Mouse (Mus musculus): ENCODE data around the gene Prr14l. TPM values are rescaled to one million over a fixed set of nuclear protein-coding genes. Genes with fewer than 3 reads are reported as not detected.
"Not testable (repeated sequence)": the region's sequence is repeated elsewhere in the genome, so short reads cannot be mapped to it uniquely, and the experiment has no call there.

Gene Prr14l
- polyA plus RNA-seq, 2 experiments: 13.9 to 14.9 TPM

- Histone ChIP-seq H3K27ac (replicated peaks; ENCODE audit: low read depth, low read length) (peak overlapping the region; percentile 40), H3K4me3 (replicated peaks; ENCODE audit: low read length) (peak overlapping the region; percentile 28), H3K36me3 (ENCODE audit: control insufficient read depth, insufficient read depth, low read length) (no peaks in the 10 kb centered on the region), H3K27me3 (ENCODE audit: control insufficient read depth, insufficient read depth, low read length) (no peaks in the 10 kb centered on the region), H3K9ac (ENCODE audit: low read depth, low read length, severe bottlenecking) (peak overlapping the region; percentile 38; the same call in 1 of the 2 replicates), H3K4me2 (replicated peaks; ENCODE audit: low read depth, low read length, severe bottlenecking) (peak overlapping the region; percentile 41), H3K9me3 (ENCODE audit: control insufficient read depth, low read length) (no peaks in the 10 kb centered on the region), H3K4me1 (ENCODE audit: control insufficient read depth, insufficient read depth, low read length) (peaks cover 9% of the 10 kb centered on the region; the same call in 1 of the 2 replicates)
- ATAC-seq (ENCODE audit: low FRiP score, low read depth) (peak; percentile 73), DNase-seq (ENCODE audit: low spot score) (peak; percentile 61)
- TF ChIP-seq POLR2A (IDR thresholded peaks at IDR 0.05; ENCODE audit: borderline replicate concordance, extremely low read depth, insufficient read depth, insufficient read length): no peak
- 12% methylated on average over 8 of the region's 10 CpGs for WGBS
Measured at GRCm38 (mm10) chr5:32745705-32746655, 108.1 kb downstream of the Prr14l start.

GRCm38 (mm10) chr5:32742149-32742548 lies 111.9 kb downstream of the Prr14l start:
- Histone ChIP-seq H3K4me2 (replicated peaks; ENCODE audit: low read depth, low read length, severe bottlenecking) (no peak overlapping the region), H3K4me3 (replicated peaks; ENCODE audit: low read length) (no peak overlapping the region), H3K9ac (ENCODE audit: low read depth, low read length, severe bottlenecking) (no peak overlapping the region), H3K9me3 (ENCODE audit: control insufficient read depth, low read length) (no peaks in the 10 kb centered on the region), H3K36me3 (ENCODE audit: control insufficient read depth, insufficient read depth, low read length) (no peaks in the 10 kb centered on the region), H3K27me3 (ENCODE audit: control insufficient read depth, insufficient read depth, low read length) (no peaks in the 10 kb centered on the region), H3K4me1 (ENCODE audit: control insufficient read depth, insufficient read depth, low read length) (peaks cover 9% of the 10 kb centered on the region; the same call in 1 of the 2 replicates), H3K27ac (replicated peaks; ENCODE audit: low read depth, low read length) (no peak overlapping the region)
- TF ChIP-seq POLR2A (IDR thresholded peaks at IDR 0.05; ENCODE audit: borderline replicate concordance, extremely low read depth, insufficient read depth, insufficient read length): no peak
- 77% methylated on average over 9 of the region's 9 CpGs for WGBS
- no peak for DNase-seq (ENCODE audit: low spot score)
- no peak for ATAC-seq (ENCODE audit: low FRiP score, low read depth)

GRCm38 (mm10) chr5:32741377-32741776 lies 112.7 kb downstream of the Prr14l start:
- H3K27ac ChIP-seq (replicated peaks; ENCODE audit: low read depth, low read length); H3K36me3 ChIP-seq (ENCODE audit: control insufficient read depth, insufficient read depth, low read length); H3K27me3 ChIP-seq (ENCODE audit: control insufficient read depth, insufficient read depth, low read length); H3K9me3 ChIP-seq (ENCODE audit: control insufficient read depth, low read length); ATAC-seq (ENCODE audit: low FRiP score, low read depth); DNase-seq (ENCODE audit: low spot score); H3K4me1 ChIP-seq (ENCODE audit: control insufficient read depth, insufficient read depth, low read length); H3K4me2 ChIP-seq (replicated peaks; ENCODE audit: low read depth, low read length, severe bottlenecking); H3K4me3 ChIP-seq (replicated peaks; ENCODE audit: low read length); H3K9ac ChIP-seq (ENCODE audit: low read depth, low read length, severe bottlenecking): not testable (repeated sequence)
- WGBS: 91% methylated on average over 4 of the region's 4 CpGs

GRCm38 (mm10) chr5:32740850-32741249 lies 113.2 kb downstream of the Prr14l start:
- not testable (repeated sequence) for ATAC-seq (ENCODE audit: low FRiP score, low read depth); H3K4me3 ChIP-seq (replicated peaks; ENCODE audit: low read length); H3K4me2 ChIP-seq (replicated peaks; ENCODE audit: low read depth, low read length, severe bottlenecking); H3K27me3 ChIP-seq (ENCODE audit: control insufficient read depth, insufficient read depth, low read length); H3K9me3 ChIP-seq (ENCODE audit: control insufficient read depth, low read length); DNase-seq (ENCODE audit: low spot score); H3K4me1 ChIP-seq (ENCODE audit: control insufficient read depth, insufficient read depth, low read length); H3K36me3 ChIP-seq (ENCODE audit: control insufficient read depth, insufficient read depth, low read length); H3K9ac ChIP-seq (ENCODE audit: low read depth, low read length, severe bottlenecking); H3K27ac ChIP-seq (replicated peaks; ENCODE audit: low read depth, low read length)
- WGBS: 85% methylated on average over 8 of the region's 8 CpGs

- ATAC-seq (ENCODE audit: low FRiP score, low read depth) (no peak), DNase-seq (ENCODE audit: low spot score) (no peak)
- Histone ChIP-seq H3K4me2 (replicated peaks; ENCODE audit: low read depth, low read length, severe bottlenecking) (no peak overlapping the region), H3K9ac (ENCODE audit: low read depth, low read length, severe bottlenecking) (no peak overlapping the region), H3K9me3 (ENCODE audit: control insufficient read depth, low read length) (no peaks in the 10 kb centered on the region), H3K27ac (replicated peaks; ENCODE audit: low read depth, low read length) (no peak overlapping the region), H3K27me3 (ENCODE audit: control insufficient read depth, insufficient read depth, low read length) (no peaks in the 10 kb centered on the region), H3K36me3 (ENCODE audit: control insufficient read depth, insufficient read depth, low read length) (0 out of 2 replicates have a peak, but pooled peaks cover 2% of the 10 kb centered on the region), H3K4me1 (ENCODE audit: control insufficient read depth, insufficient read depth, low read length) (no peaks in the 10 kb centered on the region), H3K4me3 (replicated peaks; ENCODE audit: low read length) (no peak overlapping the region)
- 96% methylated on average over 3 of the region's 3 CpGs for WGBS
- no peak for TF ChIP-seq POLR2A (IDR thresholded peaks at IDR 0.05; ENCODE audit: borderline replicate concordance, extremely low read depth, insufficient read depth, insufficient read length)
Measured at GRCm38 (mm10) chr5:32740138-32740537, 113.9 kb downstream of the Prr14l start.

Other genes with a start within 250 kb of the Prr14l start
- gene Yes1, start 243.1 kb downstream of the Prr14l start, polyA plus RNA-seq (2012; rRNA removed): 9.4 and 12.8 TPM in 2 replicates
- 27.9 and 34.2 TPM in 2 replicates for gene Yes1, start 243.1 kb downstream of the Prr14l start, polyA plus RNA-seq (2014; fragmentation: Nextera tagmentation; extraction: Ambion mirVana)
- 45.7 and 50.6 TPM in 2 replicates for gene Pisd, start 68.6 kb downstream of the Prr14l start, polyA plus RNA-seq (2012; rRNA removed)
- gene Pisd, start 68.6 kb downstream of the Prr14l start, polyA plus RNA-seq (2014; fragmentation: Nextera tagmentation; extraction: Ambion mirVana): 57.5 and 61.8 TPM in 2 replicates
- 1.9 and 6.9 TPM in 2 replicates for gene Gm20671, start 27.1 kb downstream of the Prr14l start, polyA plus RNA-seq (2012; rRNA removed)
- not detected in 2 replicates for gene Gm20671, start 27.1 kb downstream of the Prr14l start, polyA plus RNA-seq (2014; fragmentation: Nextera tagmentation; extraction: Ambion mirVana)
- gene Depdc5, start 9.4 kb upstream of the Prr14l start, polyA plus RNA-seq (2012; rRNA removed): 26.6 and 27.4 TPM in 2 replicates
- 18.2 and 23.5 TPM in 2 replicates for gene Depdc5, start 9.4 kb upstream of the Prr14l start, polyA plus RNA-seq (2014; fragmentation: Nextera tagmentation; extraction: Ambion mirVana)
- 226 and 247 TPM in 2 replicates for gene Ywhah, start 164.6 kb upstream of the Prr14l start, polyA plus RNA-seq (2012; rRNA removed)
- 323 and 339 TPM in 2 replicates for gene Ywhah, start 164.6 kb upstream of the Prr14l start, polyA plus RNA-seq (2014; fragmentation: Nextera tagmentation; extraction: Ambion mirVana)
- 0.15 and 0.16 TPM in 2 replicates for gene Slc5a1, start 250.0 kb upstream of the Prr14l start, polyA plus RNA-seq (2012; rRNA removed)
- gene Slc5a1, start 250.0 kb upstream of the Prr14l start, polyA plus RNA-seq (2014; fragmentation: Nextera tagmentation; extraction: Ambion mirVana): 0.37 and 1.0 TPM in 2 replicates